Mouse (Mus musculus): ENCODE data around the gene Arhgap35.
"Not testable (repeated sequence)": the region's sequence is repeated elsewhere in the genome, so short reads cannot be mapped to it uniquely, and the experiment has no call there.

The Arhgap35 gene

GRCm38 (mm10) chr7:16606808-16607207 lies 8.0 kb downstream of the Arhgap35 start:
- in situ Hi-C loops (cut with MboI, MseI) = not testable (repeated sequence)

- in situ Hi-C loops (cut with MboI, MseI) = loop anchor here (5.0 kb wide), 1 partner anchor 102 kb away; no protein-coding TSS in a partner anchor
These were observed 10.7 kb downstream of the Arhgap35 start for GRCm38 (mm10) chr7:16604141-16604540.

- in situ Hi-C loops (cut with MboI, MseI) = loop anchor here (5.0 kb wide), 1 partner anchor 99 kb away; no protein-coding TSS in a partner anchor
These were observed 13.1 kb downstream of the Arhgap35 start for GRCm38 (mm10) chr7:16601683-16602102.

GRCm38 (mm10) chr7:16599006-16599405 lies 15.8 kb downstream of the Arhgap35 start:
- in situ Hi-C loops (cut with MboI, MseI) = no loop called here

- in situ Hi-C loops (cut with MboI, MseI) = no loop called here
These were observed 23.5 kb downstream of the Arhgap35 start for GRCm38 (mm10) chr7:16591292-16591691.

GRCm38 (mm10) chr7:16587649-16588048 lies 27.1 kb downstream of the Arhgap35 start:
- in situ Hi-C loops (cut with MboI, MseI) = no loop called here

- in situ Hi-C loops (cut with MboI, MseI) = no loop called here
These were observed 30.4 kb downstream of the Arhgap35 start for GRCm38 (mm10) chr7:16584384-16584783.

- in situ Hi-C loops (cut with MboI, MseI) = no loop called here
These were observed 31.0 kb downstream of the Arhgap35 start for GRCm38 (mm10) chr7:16583775-16584174.

- in situ Hi-C loops (cut with MboI, MseI) = no loop called here
These were observed 32.5 kb downstream of the Arhgap35 start for GRCm38 (mm10) chr7:16582299-16582698.

- in situ Hi-C loops (cut with MboI, MseI) = no loop called here
These were observed 33.3 kb downstream of the Arhgap35 start for GRCm38 (mm10) chr7:16581276-16582100.

GRCm38 (mm10) chr7:16576719-16577118 lies 38.1 kb downstream of the Arhgap35 start:
- in situ Hi-C loops (cut with MboI, MseI) = no loop called here

GRCm38 (mm10) chr7:16571191-16571590 lies 43.6 kb downstream of the Arhgap35 start:
- in situ Hi-C loops (cut with MboI, MseI) = no loop called here

- in situ Hi-C loops (cut with MboI, MseI) = no loop called here
These were observed 44.1 kb downstream of the Arhgap35 start for GRCm38 (mm10) chr7:16570737-16571136.

- in situ Hi-C loops (cut with MboI, MseI) = no loop called here
These were observed 50.3 kb downstream of the Arhgap35 start for GRCm38 (mm10) chr7:16564491-16564890.

GRCm38 (mm10) chr7:16557783-16558538 lies 56.8 kb downstream of the Arhgap35 start:
- in situ Hi-C loops (cut with MboI, MseI) = no loop called here

GRCm38 (mm10) chr7:16557251-16557650 lies 57.5 kb downstream of the Arhgap35 start:
- in situ Hi-C loops (cut with MboI, MseI) = no loop called here

- in situ Hi-C loops (cut with MboI, MseI) = no loop called here
These were observed 60.6 kb downstream of the Arhgap35 start for GRCm38 (mm10) chr7:16554215-16554614.

- in situ Hi-C loops (cut with MboI, MseI) = no loop called here
These were observed 63.2 kb downstream of the Arhgap35 start for GRCm38 (mm10) chr7:16551581-16551980.

- in situ Hi-C loops (cut with MboI, MseI) = no loop called here
These were observed 65.5 kb downstream of the Arhgap35 start for GRCm38 (mm10) chr7:16549299-16549698.

- in situ Hi-C loops (cut with MboI, MseI) = no loop called here
These were observed 70.0 kb downstream of the Arhgap35 start for GRCm38 (mm10) chr7:16544770-16545169.

- in situ Hi-C loops (cut with MboI, MseI) = no loop called here
These were observed 77.4 kb downstream of the Arhgap35 start for GRCm38 (mm10) chr7:16537220-16537903.

GRCm38 (mm10) chr7:16525995-16526394 lies 88.8 kb downstream of the Arhgap35 start:
- in situ Hi-C loops (cut with MboI, MseI) = no loop called here
